Mouse (Mus musculus) embryonic fibroblast, embryonic 13.5 days (primary cell): ENCODE data around the gene D930048N14Rik. TPM values are rescaled to one million over a fixed set of nuclear protein-coding genes. Genes with fewer than 3 reads are reported as not detected.

Experiments
- H3K27ac ChIP-seq: 2 replicates; pipeline ENCODE4 v1.5.1; 2012; ENCODE audit warnings: low read length, control low read depth, inconsistent platforms; ENCODE audit not compliant: insufficient read depth
- H3K4me1 ChIP-seq: 2 replicates; pipeline ENCODE4 v1.6.1; 2011; ENCODE audit warnings: low read length; ENCODE audit not compliant: control insufficient read depth, insufficient read depth
- H3K4me3 ChIP-seq: 2 replicates; pipeline ENCODE4 v1.5.1; 2011; ENCODE audit warnings: mild to moderate bottlenecking, control low read depth, low read length; ENCODE audit not compliant: insufficient read depth
- CTCF ChIP-seq: IDR thresholded peaks from 2 replicates; pipeline ENCODE4 v1.5.1; 2011; ENCODE audit warnings: mild to moderate bottlenecking, control low read depth, low read length, moderate library complexity, borderline replicate concordance; ENCODE audit not compliant: insufficient read depth
- POLR2A ChIP-seq: IDR thresholded peaks from 2 replicates; pipeline ENCODE4 v1.6.1; 2011; ENCODE audit warnings: low read depth, mild to moderate bottlenecking, control low read depth, low read length, moderate library complexity
- polyA plus RNA-seq: library from polyadenylated mRNA; stranded (reverse); fragments of >200 nt; gene quantifications from 2 replicates; pipeline ENCODE4 v1.2.4, GENCODE M21; 2011; ENCODE audit warnings: low read depth; ENCODE audit not compliant: missing spikeins, insufficient read length

The D930048N14Rik gene
- polyA plus RNA-seq, 1 experiment = 0.30 TPM

GRCm38 (mm10) chr11:51637971-51638414 is 12.8 kb upstream of the D930048N14Rik start:
- Histone ChIP-seq H3K4me3 (no peak overlapping the region), H3K27ac (no peak overlapping the region), H3K4me1 (peaks cover 3% of the 10 kb centered on the region)
- TF ChIP-seq POLR2A = no peak
- no peak for TF ChIP-seq CTCF

- TF ChIP-seq POLR2A = no peak
- TF ChIP-seq CTCF = no peak
- peaks cover 3% of the 10 kb centered on the region for H3K4me1 ChIP-seq
- no peak overlapping the region for H3K27ac ChIP-seq
- H3K4me3 ChIP-seq = no peak overlapping the region
These were observed 12.3 kb upstream of the D930048N14Rik start for GRCm38 (mm10) chr11:51638497-51638896.

GRCm38 (mm10) chr11:51640748-51641147 is 10.0 kb upstream of the D930048N14Rik start:
- Histone ChIP-seq H3K27ac (no peak overlapping the region), H3K4me1 (peaks cover 3% of the 10 kb centered on the region), H3K4me3 (no peak overlapping the region)
- no peak for TF ChIP-seq CTCF
- TF ChIP-seq POLR2A = no peak

- Histone ChIP-seq H3K27ac (no peak overlapping the region), H3K4me1 (no peaks in the 10 kb centered on the region; the same call in 1 of the 2 replicates), H3K4me3 (no peak overlapping the region)
- TF ChIP-seq POLR2A = no peak
- TF ChIP-seq CTCF = no peak
These were observed 7.6 kb upstream of the D930048N14Rik start for GRCm38 (mm10) chr11:51643202-51643601.

- 0 out of 2 replicates have a peak, but pooled peaks cover 2% of the 10 kb centered on the region for H3K4me1 ChIP-seq
- no peak for TF ChIP-seq POLR2A
- no peak for TF ChIP-seq CTCF
- no peak overlapping the region for H3K27ac ChIP-seq
- H3K4me3 ChIP-seq = no peak overlapping the region
These were observed 7.0 kb upstream of the D930048N14Rik start for GRCm38 (mm10) chr11:51643761-51644160.

GRCm38 (mm10) chr11:51644217-51644616 is 6.5 kb upstream of the D930048N14Rik start:
- Histone ChIP-seq H3K4me1 (0 out of 2 replicates have a peak, but pooled peaks cover 2% of the 10 kb centered on the region), H3K4me3 (no peak overlapping the region), H3K27ac (no peak overlapping the region)
- TF ChIP-seq POLR2A (no peak), CTCF (no peak)

- TF ChIP-seq POLR2A = no peak
- no peak for TF ChIP-seq CTCF
- Histone ChIP-seq H3K4me3 (no peak overlapping the region), H3K4me1 (0 out of 2 replicates have a peak, but pooled peaks cover 2% of the 10 kb centered on the region), H3K27ac (no peak overlapping the region)
These were observed 5.5 kb upstream of the D930048N14Rik start for GRCm38 (mm10) chr11:51645293-51645692.

GRCm38 (mm10) chr11:51646245-51646644 is 4.5 kb upstream of the D930048N14Rik start:
- Histone ChIP-seq H3K27ac (no peak overlapping the region), H3K4me3 (no peak overlapping the region), H3K4me1 (0 out of 2 replicates have a peak, but pooled peaks cover 2% of the 10 kb centered on the region)
- TF ChIP-seq POLR2A (no peak), CTCF (no peak)

GRCm38 (mm10) chr11:51646751-51647667 is 3.7 kb upstream of the D930048N14Rik start:
- no peak overlapping the region for H3K27ac ChIP-seq
- 0 out of 2 replicates have a peak, but pooled peaks cover 2% of the 10 kb centered on the region for H3K4me1 ChIP-seq
- TF ChIP-seq CTCF (no peak), POLR2A (no peak)
- no peak overlapping the region for H3K4me3 ChIP-seq

- Histone ChIP-seq H3K4me1 (0 out of 2 replicates have a peak, but pooled peaks cover 2% of the 10 kb centered on the region), H3K4me3 (no peak overlapping the region), H3K27ac (no peak overlapping the region)
- no peak for TF ChIP-seq CTCF
- TF ChIP-seq POLR2A = no peak
These were observed 2.2 kb upstream of the D930048N14Rik start for GRCm38 (mm10) chr11:51648566-51648965.
